Mouse (Mus musculus): ENCODE measurements around the gene Wipf1. TPM values are rescaled to one million over a fixed set of nuclear protein-coding genes. Genes with fewer than 3 reads are reported as not detected.

The Wipf1 gene
- polyA plus RNA-seq (2012; rRNA removed) (20.1 and 25.8 TPM in 2 replicates), polyA plus RNA-seq (2014; fragmentation: Nextera tagmentation; extraction: Ambion mirVana) (25.7 and 27.8 TPM in 2 replicates)

GRCm38 (mm10) chr2:73529356-73530330 lies at the start of gene Wipf1:
Wipf1 (minus strand) TSS chr2:73529734.
- H3K27ac ChIP-seq (replicated peaks; ENCODE audit: low read depth, low read length): peak within 1 kb of the TSS; percentile 92
- ATAC-seq (ENCODE audit: low FRiP score, low read depth) (peak; percentile 87), DNase-seq (ENCODE audit: low spot score) (peak; percentile 80)
- no peaks in the 10 kb centered on the region for H3K9me3 ChIP-seq (ENCODE audit: control insufficient read depth, low read length)
- H3K4me2 ChIP-seq (replicated peaks; ENCODE audit: low read depth, low read length, severe bottlenecking): peak within 1 kb of the TSS; percentile 56
- H3K4me3 ChIP-seq (replicated peaks; ENCODE audit: low read length): peak within 1 kb of the TSS; percentile 92
- 4% methylated on average over 46 of the region's 66 CpGs for WGBS
- H3K27me3 ChIP-seq (ENCODE audit: control insufficient read depth, insufficient read depth, low read length): no peaks in the 10 kb centered on the region
- H3K9ac ChIP-seq (ENCODE audit: low read depth, low read length, severe bottlenecking): peak within 1 kb of the TSS; percentile 96
- no peaks in the 10 kb centered on the region for H3K36me3 ChIP-seq (ENCODE audit: control insufficient read depth, insufficient read depth, low read length)
- no peak for TF ChIP-seq POLR2A (IDR thresholded peaks at IDR 0.05; ENCODE audit: borderline replicate concordance, extremely low read depth, insufficient read depth, insufficient read length)
- peaks cover 18% of the 10 kb centered on the region for H3K4me1 ChIP-seq (ENCODE audit: control insufficient read depth, insufficient read depth, low read length)

- Histone ChIP-seq H3K27me3 (ENCODE audit: control insufficient read depth, insufficient read depth, low read length) (no peaks in the 10 kb centered on the region), H3K4me3 (replicated peaks; ENCODE audit: low read length) (no peak overlapping the region), H3K36me3 (ENCODE audit: control insufficient read depth, insufficient read depth, low read length) (no peaks in the 10 kb centered on the region), H3K27ac (replicated peaks; ENCODE audit: low read depth, low read length) (no peak overlapping the region), H3K4me2 (replicated peaks; ENCODE audit: low read depth, low read length, severe bottlenecking) (no peak overlapping the region), H3K9ac (ENCODE audit: low read depth, low read length, severe bottlenecking) (no peak overlapping the region), H3K4me1 (ENCODE audit: control insufficient read depth, insufficient read depth, low read length) (peaks cover 9% of the 10 kb centered on the region), H3K9me3 (ENCODE audit: control insufficient read depth, low read length) (no peaks in the 10 kb centered on the region)
- DNase-seq (ENCODE audit: low spot score) (no peak), ATAC-seq (ENCODE audit: low FRiP score, low read depth) (no peak)
- 53% methylated on average over 5 of the region's 5 CpGs for WGBS
- TF ChIP-seq POLR2A (IDR thresholded peaks at IDR 0.05; ENCODE audit: borderline replicate concordance, extremely low read depth, insufficient read depth, insufficient read length): no peak
Observed at GRCm38 (mm10) chr2:73579168-73579567, 49.6 kb upstream of the Wipf1 start.

- WGBS: 42% methylated on average over 6 of the region's 6 CpGs
- ATAC-seq (ENCODE audit: low FRiP score, low read depth) (no peak), DNase-seq (ENCODE audit: low spot score) (no peak)
- no peak overlapping the region for H3K27ac ChIP-seq (replicated peaks; ENCODE audit: low read depth, low read length)
- H3K9ac ChIP-seq (ENCODE audit: low read depth, low read length, severe bottlenecking): no peak overlapping the region
- H3K4me3 ChIP-seq (replicated peaks; ENCODE audit: low read length): no peak overlapping the region
- H3K36me3 ChIP-seq (ENCODE audit: control insufficient read depth, insufficient read depth, low read length): no peaks in the 10 kb centered on the region
- peaks cover 16% of the 10 kb centered on the region for H3K4me1 ChIP-seq (ENCODE audit: control insufficient read depth, insufficient read depth, low read length)
- no peaks in the 10 kb centered on the region for H3K9me3 ChIP-seq (ENCODE audit: control insufficient read depth, low read length)
- H3K27me3 ChIP-seq (ENCODE audit: control insufficient read depth, insufficient read depth, low read length): no peaks in the 10 kb centered on the region
- H3K4me2 ChIP-seq (replicated peaks; ENCODE audit: low read depth, low read length, severe bottlenecking): no peak overlapping the region
- TF ChIP-seq POLR2A (IDR thresholded peaks at IDR 0.05; ENCODE audit: borderline replicate concordance, extremely low read depth, insufficient read depth, insufficient read length): no peak
Observed at GRCm38 (mm10) chr2:73574418-73574817, 44.9 kb upstream of the Wipf1 start.

GRCm38 (mm10) chr2:73573556-73573955 lies 44.0 kb upstream of the Wipf1 start:
- Histone ChIP-seq H3K27me3 (ENCODE audit: control insufficient read depth, insufficient read depth, low read length) (no peaks in the 10 kb centered on the region), H3K4me3 (replicated peaks; ENCODE audit: low read length) (no peak overlapping the region), H3K9ac (ENCODE audit: low read depth, low read length, severe bottlenecking) (no peak overlapping the region), H3K4me1 (ENCODE audit: control insufficient read depth, insufficient read depth, low read length) (peaks cover 16% of the 10 kb centered on the region), H3K27ac (replicated peaks; ENCODE audit: low read depth, low read length) (no peak overlapping the region; the same call in 1 of the 2 replicates), H3K36me3 (ENCODE audit: control insufficient read depth, insufficient read depth, low read length) (no peaks in the 10 kb centered on the region), H3K9me3 (ENCODE audit: control insufficient read depth, low read length) (no peaks in the 10 kb centered on the region), H3K4me2 (replicated peaks; ENCODE audit: low read depth, low read length, severe bottlenecking) (peak overlapping the region; percentile 52; the same call in 1 of the 2 replicates)
- ATAC-seq (ENCODE audit: low FRiP score, low read depth) (no peak), DNase-seq (ENCODE audit: low spot score) (peak; percentile 67)
- TF ChIP-seq POLR2A (IDR thresholded peaks at IDR 0.05; ENCODE audit: borderline replicate concordance, extremely low read depth, insufficient read depth, insufficient read length): no peak
- WGBS: 58% methylated on average over 4 of the region's 4 CpGs

- TF ChIP-seq POLR2A (IDR thresholded peaks at IDR 0.05; ENCODE audit: borderline replicate concordance, extremely low read depth, insufficient read depth, insufficient read length): no peak
- WGBS: 9% methylated on average over 23 of the region's 23 CpGs
- DNase-seq (ENCODE audit: low spot score): peak; percentile 87
- no peaks in the 10 kb centered on the region for H3K9me3 ChIP-seq (ENCODE audit: control insufficient read depth, low read length)
- H3K27me3 ChIP-seq (ENCODE audit: control insufficient read depth, insufficient read depth, low read length): no peaks in the 10 kb centered on the region
- peak overlapping the region; percentile 52 for H3K4me2 ChIP-seq (replicated peaks; ENCODE audit: low read depth, low read length, severe bottlenecking)
- H3K9ac ChIP-seq (ENCODE audit: low read depth, low read length, severe bottlenecking): no peak overlapping the region
- peak overlapping the region; percentile 31 for H3K4me3 ChIP-seq (replicated peaks; ENCODE audit: low read length)
- peak; percentile 85 for ATAC-seq (ENCODE audit: low FRiP score, low read depth)
- peak overlapping the region; percentile 33; the same call in 1 of the 2 replicates for H3K27ac ChIP-seq (replicated peaks; ENCODE audit: low read depth, low read length)
- H3K4me1 ChIP-seq (ENCODE audit: control insufficient read depth, insufficient read depth, low read length): peaks cover 16% of the 10 kb centered on the region
- H3K36me3 ChIP-seq (ENCODE audit: control insufficient read depth, insufficient read depth, low read length): no peaks in the 10 kb centered on the region
Observed at GRCm38 (mm10) chr2:73572539-73573372, 43.2 kb upstream of the Wipf1 start.

Measured in limb, embryonic 14.5 days (tissue).